Mouse (Mus musculus): ENCODE measurements at regions not wholly inside any gene's neighbourhood (a gene's known extent, or its start where the extent isn't known, plus 50 kb on each side); places are given as distances from the start of the nearest gene placed in this dataset.

- no peaks in the 10 kb centered on the region for H3K9me3 ChIP-seq (replicated peaks; ENCODE audit: low read length)
- H3K9ac ChIP-seq (ENCODE audit: low read depth, low read length), result no peak overlapping the region
- H3K4me1 ChIP-seq (replicated peaks; ENCODE audit: insufficient read depth, low read length), result no peaks in the 10 kb centered on the region
- no peak for DNase-seq (ENCODE audit: low spot score)
- H3K36me3 ChIP-seq (ENCODE audit: insufficient read depth, low read length), result no peaks in the 10 kb centered on the region
- no peak overlapping the region for H3K4me3 ChIP-seq (replicated peaks; ENCODE audit: low read depth, low read length)
- H3K4me2 ChIP-seq (ENCODE audit: low read length), result no peak overlapping the region
- no peaks in the 10 kb centered on the region for H3K27me3 ChIP-seq (ENCODE audit: insufficient read depth, low read length)
- TF ChIP-seq CTCF (IDR thresholded peaks at IDR 0.05; ENCODE audit: low read depth), result no peak
- 94% methylated on average over 3 of the region's 3 CpGs for WGBS
- H3K27ac ChIP-seq, result no peak overlapping the region
- no peak for ATAC-seq (replicated peaks; ENCODE audit: low FRiP score, low read depth)
Measured at GRCm38 (mm10) chr16:62449735-62450134, 336.9 kb downstream of the Nsun3 start.

DNA sequence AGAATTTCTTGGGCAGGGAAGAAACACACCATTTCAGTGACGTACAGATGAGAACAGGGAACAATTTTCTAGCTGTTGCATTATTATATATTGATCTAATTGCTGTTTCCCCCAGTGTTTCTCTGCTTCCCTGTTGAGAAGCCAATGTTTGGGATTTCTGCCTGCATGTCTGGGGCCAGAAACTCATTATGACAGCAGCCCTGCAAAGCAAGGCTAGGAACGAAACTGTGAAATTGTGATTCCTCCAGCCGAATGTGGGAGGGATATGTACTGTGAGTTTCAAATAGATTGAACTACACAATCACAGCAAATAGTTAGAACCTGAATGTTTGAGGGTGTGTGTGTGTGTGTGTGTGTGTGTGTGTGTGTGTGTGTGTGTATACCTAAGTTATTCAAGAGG is 339.2 kb downstream of the Nsun3 start:
- Histone ChIP-seq H3K27me3 (ENCODE audit: insufficient read depth, low read length) (no peaks in the 10 kb centered on the region), H3K36me3 (ENCODE audit: insufficient read depth, low read length) (no peaks in the 10 kb centered on the region), H3K27ac (no peak overlapping the region), H3K4me2 (ENCODE audit: low read length) (no peak overlapping the region), H3K9me3 (replicated peaks; ENCODE audit: low read length) (no peaks in the 10 kb centered on the region), H3K4me1 (replicated peaks; ENCODE audit: insufficient read depth, low read length) (no peaks in the 10 kb centered on the region), H3K4me3 (replicated peaks; ENCODE audit: low read depth, low read length) (no peak overlapping the region), H3K9ac (ENCODE audit: low read depth, low read length) (no peak overlapping the region)
- DNase-seq (ENCODE audit: low spot score) (no peak), ATAC-seq (replicated peaks; ENCODE audit: low FRiP score, low read depth) (no peak)
- WGBS, result 79% methylated on average over 3 of the region's 3 CpGs
- no peak for TF ChIP-seq CTCF (IDR thresholded peaks at IDR 0.05; ENCODE audit: low read depth)

- Histone ChIP-seq H3K36me3 (ENCODE audit: insufficient read depth, low read length) (no peaks in the 10 kb centered on the region), H3K4me1 (replicated peaks; ENCODE audit: insufficient read depth, low read length) (no peaks in the 10 kb centered on the region), H3K9ac (ENCODE audit: low read depth, low read length) (no peak overlapping the region), H3K4me3 (replicated peaks; ENCODE audit: low read depth, low read length) (no peak overlapping the region), H3K9me3 (replicated peaks; ENCODE audit: low read length) (no peaks in the 10 kb centered on the region), H3K4me2 (ENCODE audit: low read length) (no peak overlapping the region), H3K27me3 (ENCODE audit: insufficient read depth, low read length) (no peaks in the 10 kb centered on the region), H3K27ac (no peak overlapping the region)
- 71% methylated on average over 4 of the region's 4 CpGs for WGBS
- no peak for DNase-seq (ENCODE audit: low spot score)
- TF ChIP-seq CTCF (IDR thresholded peaks at IDR 0.05; ENCODE audit: low read depth), result no peak
- ATAC-seq (replicated peaks; ENCODE audit: low FRiP score, low read depth), result no peak
Measured at GRCm38 (mm10) chr16:62441197-62441596, 345.4 kb downstream of the Nsun3 start.

GRCm38 (mm10) chr16:62433125-62433524 is 353.5 kb downstream of the Nsun3 start:
- TF ChIP-seq CTCF (IDR thresholded peaks at IDR 0.05; ENCODE audit: low read depth), result no peak
- no peak overlapping the region for H3K9ac ChIP-seq (ENCODE audit: low read depth, low read length)
- H3K9me3 ChIP-seq (replicated peaks; ENCODE audit: low read length), result no peaks in the 10 kb centered on the region
- H3K27ac ChIP-seq, result no peak overlapping the region
- no peak overlapping the region for H3K4me2 ChIP-seq (ENCODE audit: low read length)
- no peak overlapping the region for H3K4me3 ChIP-seq (replicated peaks; ENCODE audit: low read depth, low read length)
- ATAC-seq (replicated peaks; ENCODE audit: low FRiP score, low read depth) (no peak), DNase-seq (ENCODE audit: low spot score) (no peak)
- no peaks in the 10 kb centered on the region for H3K27me3 ChIP-seq (ENCODE audit: insufficient read depth, low read length)
- no peaks in the 10 kb centered on the region for H3K4me1 ChIP-seq (replicated peaks; ENCODE audit: insufficient read depth, low read length)
- WGBS, result 85% methylated on average over 2 of the region's 2 CpGs
- no peaks in the 10 kb centered on the region for H3K36me3 ChIP-seq (ENCODE audit: insufficient read depth, low read length)

DNA sequence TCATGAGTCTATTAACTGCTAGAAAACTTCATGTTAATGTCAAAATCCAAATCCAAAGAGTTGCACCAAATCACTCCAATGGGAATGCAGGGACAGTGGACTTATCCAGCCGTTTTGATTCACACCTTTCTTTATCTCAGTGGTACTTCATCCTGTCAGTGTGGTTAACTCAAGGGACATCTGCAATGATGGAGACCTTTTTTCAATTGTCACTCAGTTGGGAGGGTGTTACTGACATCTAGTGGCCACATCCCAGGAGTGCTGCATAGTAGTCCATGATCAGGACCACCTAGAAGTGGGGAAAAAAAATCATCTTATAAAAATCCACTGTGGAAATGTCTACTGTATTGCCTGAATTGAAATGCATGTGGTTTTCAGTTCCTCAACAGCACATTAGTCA is 372.1 kb downstream of the Nsun3 start:
- peak; percentile 57; the same call in 1 of the 2 replicates for ATAC-seq (replicated peaks; ENCODE audit: low FRiP score, low read depth)
- Histone ChIP-seq H3K27me3 (ENCODE audit: insufficient read depth, low read length) (no peaks in the 10 kb centered on the region), H3K4me2 (ENCODE audit: low read length) (no peak overlapping the region), H3K27ac (no peak overlapping the region), H3K4me3 (replicated peaks; ENCODE audit: low read depth, low read length) (no peak overlapping the region), H3K9ac (ENCODE audit: low read depth, low read length) (no peak overlapping the region), H3K36me3 (ENCODE audit: insufficient read depth, low read length) (no peaks in the 10 kb centered on the region), H3K4me1 (replicated peaks; ENCODE audit: insufficient read depth, low read length) (no peaks in the 10 kb centered on the region), H3K9me3 (replicated peaks; ENCODE audit: low read length) (no peaks in the 10 kb centered on the region)
- 16% methylated on average over 1 of the region's 1 CpGs for WGBS
- peak; percentile 22 for DNase-seq (ENCODE audit: low spot score)
- TF ChIP-seq CTCF (IDR thresholded peaks at IDR 0.05; ENCODE audit: low read depth), result peak; percentile 66

GRCm38 (mm10) chr16:62407526-62408165 is 379.0 kb downstream of the Nsun3 start:
- 59% methylated on average over 3 of the region's 3 CpGs for WGBS
- Histone ChIP-seq H3K27ac (no peak overlapping the region), H3K36me3 (ENCODE audit: insufficient read depth, low read length) (no peaks in the 10 kb centered on the region), H3K4me2 (ENCODE audit: low read length) (no peak overlapping the region), H3K27me3 (ENCODE audit: insufficient read depth, low read length) (no peaks in the 10 kb centered on the region), H3K4me3 (replicated peaks; ENCODE audit: low read depth, low read length) (no peak overlapping the region), H3K4me1 (replicated peaks; ENCODE audit: insufficient read depth, low read length) (no peaks in the 10 kb centered on the region), H3K9ac (ENCODE audit: low read depth, low read length) (no peak overlapping the region), H3K9me3 (replicated peaks; ENCODE audit: low read length) (no peaks in the 10 kb centered on the region)
- TF ChIP-seq CTCF (IDR thresholded peaks at IDR 0.05; ENCODE audit: low read depth), result no peak
- DNase-seq (ENCODE audit: low spot score) (no peak), ATAC-seq (replicated peaks; ENCODE audit: low FRiP score, low read depth) (no peak)

- Histone ChIP-seq H3K27me3 (ENCODE audit: insufficient read depth, low read length) (no peaks in the 10 kb centered on the region), H3K4me2 (ENCODE audit: low read length) (no peak overlapping the region), H3K36me3 (ENCODE audit: insufficient read depth, low read length) (no peaks in the 10 kb centered on the region), H3K4me3 (replicated peaks; ENCODE audit: low read depth, low read length) (no peak overlapping the region), H3K9ac (ENCODE audit: low read depth, low read length) (no peak overlapping the region), H3K27ac (no peak overlapping the region), H3K4me1 (replicated peaks; ENCODE audit: insufficient read depth, low read length) (no peaks in the 10 kb centered on the region), H3K9me3 (replicated peaks; ENCODE audit: low read length) (no peaks in the 10 kb centered on the region)
- DNase-seq (ENCODE audit: low spot score) (no peak), ATAC-seq (replicated peaks; ENCODE audit: low FRiP score, low read depth) (no peak)
- WGBS, result 70% methylated on average over 2 of the region's 2 CpGs
- no peak for TF ChIP-seq CTCF (IDR thresholded peaks at IDR 0.05; ENCODE audit: low read depth)
Measured at GRCm38 (mm10) chr16:62406458-62406857, 380.2 kb downstream of the Nsun3 start.
